Mouse (Mus musculus): Measurements from ENCODE around the gene Kcnk12.

DNA sequence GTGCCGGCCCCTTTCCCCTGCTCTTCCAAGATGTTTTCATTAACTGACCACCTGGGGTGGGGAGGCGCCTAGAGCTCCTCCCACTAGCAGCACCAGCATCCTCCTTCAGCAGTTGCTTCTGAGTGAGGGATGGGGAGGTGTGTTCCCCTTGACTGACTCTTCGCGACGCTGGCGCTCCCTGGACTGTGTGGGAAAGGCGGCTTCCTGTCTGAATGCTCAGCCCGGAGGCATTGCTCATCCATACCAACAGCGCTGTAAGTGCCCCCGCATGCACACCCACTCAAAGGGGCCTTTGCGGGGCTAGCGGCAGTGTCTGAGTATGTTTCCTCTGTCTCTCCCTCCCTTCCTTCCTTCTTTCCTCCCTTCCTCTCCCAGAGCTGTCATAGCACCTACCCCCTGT, 29.1 kb upstream of the Kcnk12 start:
- TF ChIP-seq POLR2A (IDR thresholded peaks at IDR 0.05; ENCODE audit: extremely low read depth, insufficient read depth, low read length) = no peak
- no peak for TF ChIP-seq CTCF (IDR thresholded peaks at IDR 0.05; ENCODE audit: extremely low read depth, insufficient read depth, low read length)
